Mouse (Mus musculus) myocyte (in vitro differentiated cells): ENCODE data around the gene Prl7a2. TPM values are rescaled to one million over a fixed set of nuclear protein-coding genes. Genes with fewer than 3 reads are reported as not detected.

Experiments
- H3K27me3 ChIP-seq: one replicate; pipeline ENCODE4 v1.6.1; 2011; ENCODE audit not compliant: control insufficient read depth, insufficient read depth, insufficient read length
- H3K36me3 ChIP-seq: one replicate; pipeline ENCODE4 v1.6.1; 2011; ENCODE audit not compliant: control insufficient read depth, insufficient read depth
- H3K4me2 ChIP-seq: one replicate; pipeline ENCODE4 v1.6.1; 2011; ENCODE audit warnings: low read depth, control low read depth
- H3K4me3 ChIP-seq: one replicate; pipeline ENCODE4 v1.5.1; 2011; ENCODE audit warnings: mild to moderate bottlenecking, control low read depth, moderate library complexity
- H3K79me2 ChIP-seq: one replicate; pipeline ENCODE4 v1.6.1; 2011; ENCODE audit not compliant: control insufficient read depth, insufficient read depth
- H3ac ChIP-seq: one replicate; pipeline ENCODE4 v1.6.1; 2011; ENCODE audit not compliant: control insufficient read depth, insufficient read length
- CEBPB ChIP-seq: IDR thresholded peaks from 2 replicates; pipeline ENCODE4 v1.6.1; 2011; ENCODE audit warnings: mild to moderate bottlenecking, moderate library complexity; ENCODE audit not compliant: poor library complexity, insufficient read depth, severe bottlenecking
- E2F4 ChIP-seq: IDR thresholded peaks from one replicate; pipeline ENCODE4 v1.6.1; 2011; ENCODE audit warnings: mild to moderate bottlenecking, control low read depth, moderate library complexity; ENCODE audit not compliant: insufficient read depth
- MAX ChIP-seq: IDR thresholded peaks from one replicate; pipeline ENCODE4 v1.6.1; 2011; ENCODE audit warnings: low read depth, mild to moderate bottlenecking, control low read depth
- MYOD1 ChIP-seq, 3 experiments: IDR thresholded peaks; one replicate each; pipeline ENCODE4 v1.6.1; 2011; ENCODE audit warnings: control low read depth in 2 of 3, low read depth in 2 of 3, mild to moderate bottlenecking in 2 of 3, moderate library complexity in 1 of 3; ENCODE audit not compliant: insufficient read length in 2 of 3, control insufficient read depth in 1 of 3
- MYOG ChIP-seq, 3 experiments: IDR thresholded peaks; one replicate each; pipeline ENCODE4 v1.6.1; 2011; ENCODE audit warnings: control low read depth in 2 of 3, low read depth in 2 of 3, mild to moderate bottlenecking in 2 of 3; ENCODE audit not compliant: insufficient read length in 2 of 3, control insufficient read depth in 1 of 3, insufficient read depth in 1 of 3
- POLR2A ChIP-seq: IDR thresholded peaks from one replicate; pipeline ENCODE4 v1.6.1; 2011; ENCODE audit warnings: low read depth, mild to moderate bottlenecking, control low read depth, moderate library complexity; ENCODE audit not compliant: insufficient read length
- POLR2AphosphoS2 ChIP-seq: IDR thresholded peaks from one replicate; pipeline ENCODE4 v1.6.1; 2011; ENCODE audit warnings: low read depth, control low read depth; ENCODE audit not compliant: insufficient read length
- REST ChIP-seq: IDR thresholded peaks from one replicate; pipeline ENCODE4 v1.6.1; 2011; ENCODE audit warnings: mild to moderate bottlenecking, control low read depth, moderate library complexity; ENCODE audit not compliant: insufficient read depth, insufficient read length
- SRF ChIP-seq: IDR thresholded peaks from one replicate; pipeline ENCODE4 v1.6.1; 2011; ENCODE audit warnings: low read depth; ENCODE audit not compliant: control insufficient read depth, insufficient read length
- TCF12 ChIP-seq: IDR thresholded peaks from one replicate; pipeline ENCODE4 v1.6.1; 2011; ENCODE audit warnings: mild to moderate bottlenecking, control low read depth; ENCODE audit not compliant: poor library complexity, insufficient read depth, severe bottlenecking
- TCF3 ChIP-seq: IDR thresholded peaks from one replicate; pipeline ENCODE4 v1.6.1; 2011; ENCODE audit warnings: low read depth, control low read depth; ENCODE audit not compliant: insufficient read length
- USF1 ChIP-seq: IDR thresholded peaks from one replicate; pipeline ENCODE4 v1.6.1; 2011; ENCODE audit warnings: low read depth, mild to moderate bottlenecking, control low read depth, moderate library complexity
- polyA plus RNA-seq: library from polyadenylated mRNA; unstranded; fragments of >200 nt; fragmentation: generic; extraction: Trizol; gene quantifications from one replicate; pipeline ENCODE4 v1.2.1, GENCODE M21; 2012; ENCODE audit warnings: missing spikeins

The Prl7a2 gene
- polyA plus RNA-seq, 1 experiment, result not detected

GRCm38 (mm10) chr13:27610482-27610881 lies 57.4 kb downstream of the Prl7a2 start, which contains the start of gene Prl7b1:
TSS of gene Prl7b1 (minus strand) at chr13:27610582.
- TF ChIP-seq SRF (no peak), POLR2AphosphoS2 (no peak), MAX (no peak), MYOD1 (IDR thresholded peaks at IDR 0.05; ENCODE audit: control insufficient read depth in 1 of 3, insufficient read length in 2 of 3, low read depth in 2 of 3) (no peak), E2F4 (no peak), CEBPB (no peak), USF1 (no peak), TCF12 (no peak), POLR2A (no peak), REST (no peak), MYOG (IDR thresholded peaks at IDR 0.05; ENCODE audit: control insufficient read depth in 1 of 3, insufficient read depth in 1 of 3, insufficient read length in 2 of 3, low read depth in 2 of 3) (no peak), TCF3 (no peak)
- no peak within 1 kb of the TSS for H3K4me3 ChIP-seq
- H3K79me2 ChIP-seq, result no peaks in the 10 kb centered on the region
- no peak within 1 kb of the TSS for H3K4me2 ChIP-seq
- no peak within 1 kb of the TSS for H3ac ChIP-seq
- no peaks in the 10 kb centered on the region for H3K36me3 ChIP-seq
- H3K27me3 ChIP-seq, result no peaks in the 10 kb centered on the region

Other genes with a start within 250 kb of the Prl7a2 start
- not detected for gene Prl8a6, start 229.3 kb downstream of the Prl7a2 start, polyA plus RNA-seq
- gene Prl8a8, start 154.8 kb downstream of the Prl7a2 start, polyA plus RNA-seq, result not detected
- gene Prl8a9, start 103.4 kb downstream of the Prl7a2 start, polyA plus RNA-seq, result not detected
- not detected for gene Prl8a1, start 85.9 kb downstream of the Prl7a2 start, polyA plus RNA-seq
- not detected for gene Prl7b1, start 57.5 kb downstream of the Prl7a2 start, polyA plus RNA-seq
- gene Prl7a1, start 25.5 kb downstream of the Prl7a2 start, polyA plus RNA-seq, result not detected
- gene Prl7d1, start 48.7 kb upstream of the Prl7a2 start, polyA plus RNA-seq, result not detected
- gene Prl7c1, start 112.8 kb upstream of the Prl7a2 start, polyA plus RNA-seq, result not detected
- not detected for gene Prl2a1, start 133.6 kb upstream of the Prl7a2 start, polyA plus RNA-seq
- gene Prl2c1, start 181.3 kb upstream of the Prl7a2 start, polyA plus RNA-seq, result not detected